18 mouse cellular contexts compared by ENCODE assay signal in the genomic region with DNA sequence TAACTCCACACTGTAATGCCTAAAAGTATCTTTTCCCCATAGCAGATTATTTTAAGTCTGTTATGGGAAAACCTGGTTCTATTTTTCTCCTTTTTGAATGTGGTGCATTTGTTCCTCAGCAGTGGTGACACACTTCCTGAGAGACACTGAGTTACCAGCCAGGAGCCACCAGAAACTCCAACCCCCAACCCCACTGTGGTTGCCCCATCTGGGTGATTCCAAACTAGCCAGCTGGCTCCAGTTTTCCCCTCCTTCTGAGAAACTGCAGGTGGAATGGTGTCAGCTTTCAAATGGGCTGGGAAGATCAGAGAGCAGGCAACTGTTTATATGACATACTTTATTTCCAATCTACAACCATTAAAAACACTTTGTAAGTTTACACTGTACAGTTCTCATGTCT. TPM values are rescaled to one million over a fixed set of nuclear protein-coding genes. Genes with fewer than 3 reads are reported as not detected.
DNase-seq lines count a peak whose midpoint lies in the region; ATAC-seq and TF ChIP-seq lines count a peak whose summit lies in the region.
"Had no signal": no experiment of that assay in that cellular context is flagged by ENCODE, and none has a peak within 500 bp of the region (broad histone marks: within the 10 kb centered on the region; RNA-seq: fewer than 3 reads in every experiment).

No protein-coding gene starts in this region.

- intact Hi-C loops in gastrocnemius, adult 2 months (cut with DNase I) = no loop called here
- intact Hi-C loops in left cerebral cortex, postnatal 4 days (cut with DNase I) = no loop called here
- intact Hi-C loops in left cerebral cortex, postnatal 10 days (cut with DNase I) = no loop called here

- TF ChIP-seq CTCF in gastrocnemius, adult 2 months (IDR thresholded peaks at IDR 0.05) = no peak

- no peak overlapping the region for H3K4me3 ChIP-seq in gastrocnemius, adult 2 months
- H3K4me3 ChIP-seq: embryonic facial prominence, embryonic 15.5 days; forebrain, embryonic 13.5 days; heart, embryonic 10.5 days; neural tube, embryonic 12.5 days had no signal

- no peak for DNase-seq in gastrocnemius, adult 2 months
- no peak for DNase-seq in gastrocnemius, adult 18-20 months (ENCODE audit: low spot score)
- DNase-seq in left cerebral cortex, postnatal 4 days = peak; percentile 50
- no peak for DNase-seq in left cerebral cortex, postnatal 10 days (ENCODE audit: extremely low spot score in 1 of 2, low spot score in 2 of 2)
- DNase-seq in Muller cell, postnatal 12 days (ENCODE audit: inconsistent ontology term) = peak; percentile 27
- no peak for DNase-seq in adrenal gland, postnatal 25 days
- DNase-seq in layer of hippocampus, adult 8-10 months (ENCODE audit: low spot score in 2 of 2) = no peak
- DNase-seq: adrenal gland, postnatal 14 days; gastrocnemius, postnatal 10 days; heart, postnatal 14 days; kidney, adult 9 months; liver, postnatal 0 days; thymus, adult 2 months had no signal

- 0 out of 2 replicates have a peak overlapping the region, but pooled peaks have one; percentile 12 for H3K27ac ChIP-seq in gastrocnemius, adult 2 months
- H3K27ac ChIP-seq: forebrain, embryonic 13.5 days; heart, embryonic 10.5 days; neural tube, embryonic 12.5 days had no signal

- ATAC-seq in granulocyte monocyte progenitor cell, adult 5-6 weeks (replicated peaks; ENCODE audit: poor library complexity, severe bottlenecking) = peak; percentile 20; the same call in 1 of the 2 replicates
- ATAC-seq: forebrain, embryonic 13.5 days; liver, postnatal 0 days had no signal

RNA-seq across cellular contexts. Expression of gene Dsn1, which starts 3.2 kb away (rescaled TPM):
- total RNA-seq in gastrocnemius, adult 2 months (2021) = 1 to 10 TPM; 1.2 to 1.6 TPM
- 1 to 10 TPM; 1.3 to 1.9 TPM for total RNA-seq in gastrocnemius, adult 18-20 months (2021)
- total RNA-seq in left cerebral cortex, postnatal 4 days (2021) = 1 to 10 TPM; 7.4 to 8.4 TPM
- total RNA-seq in left cerebral cortex, postnatal 10 days (2021) = 1 to 10 TPM; 5.9 to 7.1 TPM
- total RNA-seq in granulocyte monocyte progenitor cell, adult 5-6 weeks (2014; fragmentation: Nextera tagmentation) = 17.8 and 23.9 TPM in 2 replicates
- total RNA-seq in granulocyte monocyte progenitor cell, adult 5-6 weeks (2017) = 36.9 and 50.6 TPM in 2 replicates
- 5.9 and 7.8 TPM in 2 replicates for total RNA-seq in adrenal gland, postnatal 25 days (2021)
- 1 to 10 TPM; 4.5 to 6.3 (median 5.3) TPM for total RNA-seq in layer of hippocampus, adult 8-10 months (2022)

RNA-seq across cellular contexts. Expression of gene Ndrg3, which starts 18.3 kb away (rescaled TPM):
- total RNA-seq in gastrocnemius, adult 2 months (2021) = 10 to 100 TPM; 31.9 to 33.4 TPM
- 10 to 100 TPM; 34.0 to 34.1 TPM for total RNA-seq in gastrocnemius, adult 18-20 months (2021)
- 100 to 1,000 TPM; 267 to 276 TPM for total RNA-seq in left cerebral cortex, postnatal 4 days (2021)
- 100 to 1,000 TPM; 581 to 586 TPM for total RNA-seq in left cerebral cortex, postnatal 10 days (2021)
- 25.7 and 28.1 TPM in 2 replicates for total RNA-seq in granulocyte monocyte progenitor cell, adult 5-6 weeks (2014; fragmentation: Nextera tagmentation)
- 22.5 and 25.1 TPM in 2 replicates for total RNA-seq in granulocyte monocyte progenitor cell, adult 5-6 weeks (2017)
- 49.6 and 55.3 TPM in 2 replicates for total RNA-seq in adrenal gland, postnatal 25 days (2021)
- total RNA-seq in layer of hippocampus, adult 8-10 months (2022) = 100 to 1,000 TPM; 385 to 449 (median 420) TPM

Comparison
In these comparisons a context has a peak if more than half of its experiments do, and no peak if none do; other contexts are left out.
1. DNase-seq: peak in left cerebral cortex, postnatal 4 days (single experiment) and Muller cell, postnatal 12 days (single experiment); none in gastrocnemius, adult 2 months (single experiment), gastrocnemius, adult 18-20 months (single experiment), left cerebral cortex, postnatal 10 days (0 of 2), adrenal gland, postnatal 25 days (single experiment) and layer of hippocampus, adult 8-10 months (0 of 2).